Mouse (Mus musculus): ENCODE results near the gene Slc9a9. TPM values are rescaled to one million over a fixed set of nuclear protein-coding genes. Genes with fewer than 3 reads are reported as not detected.
A peak's percentile ranks its signal among the peaks of the same experiment; 100 is the strongest.

Slc9a9 gene
- polyA plus RNA-seq, 1 experiment from 2014 or later: 4.4 TPM

DNA sequence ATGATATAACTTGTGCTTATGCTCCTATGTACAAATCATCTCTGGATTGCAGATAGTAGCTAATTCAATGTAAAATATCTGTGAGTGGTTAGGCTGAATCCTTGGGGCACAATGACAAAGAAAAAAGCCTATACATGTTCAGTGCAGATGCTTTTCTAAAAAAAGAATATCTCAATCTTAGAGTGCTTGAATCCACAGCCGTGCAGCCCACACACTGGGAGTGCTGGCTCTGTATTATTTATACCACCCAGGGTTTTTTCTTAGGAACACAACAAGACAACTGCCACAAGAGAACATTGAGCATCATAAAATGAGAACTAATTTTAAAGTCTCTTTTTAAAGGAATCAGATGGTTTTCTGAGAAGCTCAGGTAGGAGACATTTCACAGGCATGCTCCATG, 19.7 kb upstream of the Slc9a9 start:
- ATAC-seq (ENCODE audit: low FRiP score, low TSS enrichment): no peak
- no peak overlapping the region for H3K4me2 ChIP-seq (replicated peaks; ENCODE audit: low read depth, low read length)
- H3K27ac ChIP-seq (ENCODE audit: low read depth, low read length): no peak overlapping the region
- H3K27me3 ChIP-seq (ENCODE audit: control insufficient read depth, insufficient read depth, low read length): no peaks in the 10 kb centered on the region
- 75% methylated on average over 1 of the region's 1 CpGs for WGBS
- H3K36me3 ChIP-seq (ENCODE audit: control insufficient read depth, insufficient read depth, low read length): no peaks in the 10 kb centered on the region
- H3K9me3 ChIP-seq (ENCODE audit: control insufficient read depth, low read length): no peaks in the 10 kb centered on the region
- no peak overlapping the region for H3K9ac ChIP-seq (ENCODE audit: low read depth, low read length)
- H3K4me3 ChIP-seq (ENCODE audit: low read length): no peak overlapping the region
- no peaks in the 10 kb centered on the region for H3K4me1 ChIP-seq (ENCODE audit: control insufficient read depth, insufficient read depth, low read length)

- no peaks in the 10 kb centered on the region for H3K4me1 ChIP-seq (ENCODE audit: control insufficient read depth, insufficient read depth, low read length)
- no peak overlapping the region for H3K4me3 ChIP-seq (ENCODE audit: low read length)
- no peak overlapping the region for H3K4me2 ChIP-seq (replicated peaks; ENCODE audit: low read depth, low read length)
- H3K36me3 ChIP-seq (ENCODE audit: control insufficient read depth, insufficient read depth, low read length): no peaks in the 10 kb centered on the region
- no peaks in the 10 kb centered on the region for H3K27me3 ChIP-seq (ENCODE audit: control insufficient read depth, insufficient read depth, low read length)
- H3K27ac ChIP-seq (ENCODE audit: low read depth, low read length): no peak overlapping the region
- WGBS: 92% methylated on average over 6 of the region's 6 CpGs
- no peaks in the 10 kb centered on the region for H3K9me3 ChIP-seq (ENCODE audit: control insufficient read depth, low read length)
- no peak for ATAC-seq (ENCODE audit: low FRiP score, low TSS enrichment)
- H3K9ac ChIP-seq (ENCODE audit: low read depth, low read length): no peak overlapping the region
Observed at GRCm38 (mm10) chr9:94653198-94653597, 16.5 kb upstream of the Slc9a9 start.

DNA sequence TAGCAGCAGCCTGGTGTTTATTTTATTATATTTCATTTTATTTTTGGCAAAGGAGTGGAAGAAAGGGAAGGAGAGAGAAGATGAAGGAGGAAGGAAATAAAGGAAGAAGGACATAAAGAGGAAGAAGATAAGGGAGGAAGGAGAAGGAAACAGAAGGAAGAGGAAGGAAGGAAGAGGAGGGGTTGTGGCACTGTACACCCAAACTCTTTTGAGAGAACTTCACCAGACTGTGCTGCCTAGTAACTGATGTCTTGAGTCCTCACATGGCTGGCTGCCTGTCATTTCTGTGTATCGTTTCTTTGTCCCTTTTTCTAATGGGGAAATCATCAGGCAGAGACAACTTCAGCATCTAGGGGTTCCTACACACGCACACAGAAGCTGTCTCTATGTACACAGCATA, 15.9 kb upstream of the Slc9a9 start:
- H3K36me3 ChIP-seq (ENCODE audit: control insufficient read depth, insufficient read depth, low read length): no peaks in the 10 kb centered on the region
- WGBS: 73% methylated on average over 2 of the region's 2 CpGs
- no peak overlapping the region for H3K27ac ChIP-seq (ENCODE audit: low read depth, low read length)
- no peaks in the 10 kb centered on the region for H3K27me3 ChIP-seq (ENCODE audit: control insufficient read depth, insufficient read depth, low read length)
- no peak overlapping the region for H3K9ac ChIP-seq (ENCODE audit: low read depth, low read length)
- no peak overlapping the region for H3K4me2 ChIP-seq (replicated peaks; ENCODE audit: low read depth, low read length)
- H3K9me3 ChIP-seq (ENCODE audit: control insufficient read depth, low read length): no peaks in the 10 kb centered on the region
- no peaks in the 10 kb centered on the region for H3K4me1 ChIP-seq (ENCODE audit: control insufficient read depth, insufficient read depth, low read length)
- H3K4me3 ChIP-seq (ENCODE audit: low read length): no peak overlapping the region
- ATAC-seq (ENCODE audit: low FRiP score, low TSS enrichment): no peak

DNA sequence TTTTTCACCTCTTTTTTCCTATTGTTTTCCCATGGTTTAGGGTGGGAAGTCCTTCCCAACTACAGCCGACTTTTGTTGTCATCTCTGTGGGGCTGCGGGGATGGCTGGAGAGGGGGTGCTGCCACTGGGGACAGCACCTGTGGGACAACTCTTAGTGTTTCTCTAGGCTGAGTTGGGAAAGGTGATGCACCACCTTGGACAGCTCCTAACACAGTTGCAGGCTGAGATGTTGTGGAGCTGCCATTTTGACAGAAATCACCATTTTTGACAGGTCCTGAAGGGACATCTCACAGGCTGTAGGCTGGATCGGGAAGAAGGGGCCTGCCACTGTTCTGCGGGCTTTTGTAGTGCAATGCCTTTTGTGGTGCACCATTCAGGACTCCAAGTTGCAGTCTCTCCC, 13.4 kb upstream of the Slc9a9 start:
- no peak overlapping the region for H3K9ac ChIP-seq (ENCODE audit: low read depth, low read length)
- H3K27me3 ChIP-seq (ENCODE audit: control insufficient read depth, insufficient read depth, low read length): no peaks in the 10 kb centered on the region
- no peaks in the 10 kb centered on the region for H3K4me1 ChIP-seq (ENCODE audit: control insufficient read depth, insufficient read depth, low read length)
- H3K4me2 ChIP-seq (replicated peaks; ENCODE audit: low read depth, low read length): no peak overlapping the region
- 88% methylated on average over 4 of the region's 4 CpGs for WGBS
- H3K27ac ChIP-seq (ENCODE audit: low read depth, low read length): no peak overlapping the region
- no peaks in the 10 kb centered on the region for H3K36me3 ChIP-seq (ENCODE audit: control insufficient read depth, insufficient read depth, low read length)
- no peaks in the 10 kb centered on the region for H3K9me3 ChIP-seq (ENCODE audit: control insufficient read depth, low read length)
- no peak overlapping the region for H3K4me3 ChIP-seq (ENCODE audit: low read length)
- ATAC-seq (ENCODE audit: low FRiP score, low TSS enrichment): no peak

GRCm38 (mm10) chr9:94659401-94660152, 10.1 kb upstream of the Slc9a9 start:
- H3K27ac ChIP-seq (ENCODE audit: low read depth, low read length): no peak overlapping the region
- H3K4me2 ChIP-seq (replicated peaks; ENCODE audit: low read depth, low read length): no peak overlapping the region
- H3K4me1 ChIP-seq (ENCODE audit: control insufficient read depth, insufficient read depth, low read length): no peaks in the 10 kb centered on the region
- H3K9me3 ChIP-seq (ENCODE audit: control insufficient read depth, low read length): no peaks in the 10 kb centered on the region
- H3K4me3 ChIP-seq (ENCODE audit: low read length): no peak overlapping the region
- no peaks in the 10 kb centered on the region for H3K36me3 ChIP-seq (ENCODE audit: control insufficient read depth, insufficient read depth, low read length)
- 64% methylated on average over 3 of the region's 3 CpGs for WGBS
- H3K27me3 ChIP-seq (ENCODE audit: control insufficient read depth, insufficient read depth, low read length): no peaks in the 10 kb centered on the region
- ATAC-seq (ENCODE audit: low FRiP score, low TSS enrichment): no peak
- no peak overlapping the region for H3K9ac ChIP-seq (ENCODE audit: low read depth, low read length)

DNA sequence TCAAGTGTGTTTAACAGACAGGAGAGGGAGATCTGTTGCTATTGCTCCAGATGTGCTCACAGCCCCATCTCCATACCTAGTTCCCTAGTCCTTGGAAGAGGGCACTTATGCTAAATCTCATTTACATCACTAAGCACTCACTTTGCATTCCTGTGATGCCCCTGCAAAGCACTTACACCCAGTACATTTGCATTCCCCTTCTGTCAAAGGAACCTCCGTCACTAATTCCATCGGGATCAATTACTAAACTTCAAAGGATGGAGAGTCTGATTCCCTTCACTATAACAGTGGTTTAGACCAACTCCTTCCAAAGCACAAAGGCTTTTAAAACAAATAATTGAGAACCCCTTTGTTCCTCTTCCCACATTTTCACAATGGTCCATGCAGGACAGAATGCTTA, 7.9 kb upstream of the Slc9a9 start:
- H3K9ac ChIP-seq (ENCODE audit: low read depth, low read length): no peak overlapping the region
- no peak overlapping the region for H3K27ac ChIP-seq (ENCODE audit: low read depth, low read length)
- WGBS: 17% methylated on average over 2 of the region's 2 CpGs
- no peaks in the 10 kb centered on the region for H3K9me3 ChIP-seq (ENCODE audit: control insufficient read depth, low read length)
- H3K4me2 ChIP-seq (replicated peaks; ENCODE audit: low read depth, low read length): no peak overlapping the region
- H3K27me3 ChIP-seq (ENCODE audit: control insufficient read depth, insufficient read depth, low read length): no peaks in the 10 kb centered on the region
- ATAC-seq (ENCODE audit: low FRiP score, low TSS enrichment): no peak
- H3K4me3 ChIP-seq (ENCODE audit: low read length): no peak overlapping the region
- H3K36me3 ChIP-seq (ENCODE audit: control insufficient read depth, insufficient read depth, low read length): no peaks in the 10 kb centered on the region
- H3K4me1 ChIP-seq (ENCODE audit: control insufficient read depth, insufficient read depth, low read length): no peaks in the 10 kb centered on the region

DNA sequence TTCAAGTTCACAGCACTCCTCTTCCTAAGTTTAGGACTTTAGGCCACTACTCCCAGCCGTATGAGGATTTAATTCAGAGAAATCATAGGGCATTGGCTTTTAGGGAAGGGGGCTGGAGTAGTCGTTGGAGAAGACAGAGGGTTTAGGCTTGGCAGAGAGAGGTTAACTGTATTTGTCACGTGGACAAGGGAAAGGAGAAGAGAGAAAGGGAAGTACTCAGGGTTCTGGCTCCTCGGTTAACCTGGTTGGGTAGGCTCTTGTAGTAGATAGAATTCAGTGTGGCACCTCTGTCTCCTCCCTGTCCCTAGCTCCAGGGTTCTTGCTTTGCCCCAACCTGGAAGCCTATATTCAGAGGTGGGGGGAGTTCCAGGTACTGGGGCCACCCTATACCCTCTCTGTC, 4.5 kb upstream of the Slc9a9 start:
- no peaks in the 10 kb centered on the region for H3K9me3 ChIP-seq (ENCODE audit: control insufficient read depth, low read length)
- no peak overlapping the region for H3K27ac ChIP-seq (ENCODE audit: low read depth, low read length)
- no peaks in the 10 kb centered on the region for H3K27me3 ChIP-seq (ENCODE audit: control insufficient read depth, insufficient read depth, low read length)
- no peaks in the 10 kb centered on the region for H3K36me3 ChIP-seq (ENCODE audit: control insufficient read depth, insufficient read depth, low read length)
- no peak overlapping the region for H3K4me3 ChIP-seq (ENCODE audit: low read length)
- H3K4me2 ChIP-seq (replicated peaks; ENCODE audit: low read depth, low read length): no peak overlapping the region
- WGBS: 70% methylated on average over 4 of the region's 4 CpGs
- no peak overlapping the region for H3K9ac ChIP-seq (ENCODE audit: low read depth, low read length)
- ATAC-seq (ENCODE audit: low FRiP score, low TSS enrichment): no peak
- H3K4me1 ChIP-seq (ENCODE audit: control insufficient read depth, insufficient read depth, low read length): no peaks in the 10 kb centered on the region

- Histone ChIP-seq H3K4me3 (ENCODE audit: low read length) (no peak overlapping the region), H3K9ac (ENCODE audit: low read depth, low read length) (no peak overlapping the region), H3K27me3 (ENCODE audit: control insufficient read depth, insufficient read depth, low read length) (no peaks in the 10 kb centered on the region), H3K9me3 (ENCODE audit: control insufficient read depth, low read length) (no peaks in the 10 kb centered on the region), H3K4me2 (replicated peaks; ENCODE audit: low read depth, low read length) (no peak overlapping the region), H3K4me1 (ENCODE audit: control insufficient read depth, insufficient read depth, low read length) (no peaks in the 10 kb centered on the region), H3K36me3 (ENCODE audit: control insufficient read depth, insufficient read depth, low read length) (no peaks in the 10 kb centered on the region), H3K27ac (ENCODE audit: low read depth, low read length) (no peak overlapping the region)
- ATAC-seq (ENCODE audit: low FRiP score, low TSS enrichment): no peak
- WGBS: 53% methylated on average over 7 of the region's 7 CpGs
Observed at GRCm38 (mm10) chr9:94668589-94668988, 1.1 kb upstream of the Slc9a9 start.

- Histone ChIP-seq H3K4me2 (replicated peaks; ENCODE audit: low read depth, low read length) (peak overlapping the region; percentile 79), H3K4me1 (ENCODE audit: control insufficient read depth, insufficient read depth, low read length) (no peaks in the 10 kb centered on the region), H3K27me3 (ENCODE audit: control insufficient read depth, insufficient read depth, low read length) (no peaks in the 10 kb centered on the region), H3K27ac (ENCODE audit: low read depth, low read length) (no peak overlapping the region), H3K36me3 (ENCODE audit: control insufficient read depth, insufficient read depth, low read length) (no peaks in the 10 kb centered on the region), H3K9me3 (ENCODE audit: control insufficient read depth, low read length) (no peaks in the 10 kb centered on the region), H3K9ac (ENCODE audit: low read depth, low read length) (no peak overlapping the region; the same call in 1 of the 2 replicates), H3K4me3 (ENCODE audit: low read length) (no peak overlapping the region)
- ATAC-seq (ENCODE audit: low FRiP score, low TSS enrichment): no peak
Observed at GRCm38 (mm10) chr9:94670704-94671103, 995 bp downstream of the Slc9a9 start.

Measured in kidney, embryonic 14.5 days (tissue).